Mouse (Mus musculus) thymus, adult 2 months (tissue): ENCODE measurements around the gene Igbp1b.

Source experiments
- CTCF ChIP-seq: fragments of 200-500 bp; IDR thresholded peaks from 2 replicates; pipeline ENCODE4 v1.5.1; 2012; ENCODE audit warnings: mild to moderate bottlenecking, control low read depth, low read length, moderate library complexity, borderline replicate concordance; ENCODE audit not compliant: control insufficient read depth, poor library complexity, insufficient read depth; ENCODE audit errors: extremely low read depth
- POLR2A ChIP-seq: fragments of 200-500 bp; IDR thresholded peaks from 2 replicates; pipeline ENCODE4 v1.6.1; 2012; ENCODE audit warnings: mild to moderate bottlenecking, low read length, control low read depth, moderate library complexity; ENCODE audit not compliant: control insufficient read depth, poor library complexity, insufficient read depth; ENCODE audit errors: extremely low read depth

DNA sequence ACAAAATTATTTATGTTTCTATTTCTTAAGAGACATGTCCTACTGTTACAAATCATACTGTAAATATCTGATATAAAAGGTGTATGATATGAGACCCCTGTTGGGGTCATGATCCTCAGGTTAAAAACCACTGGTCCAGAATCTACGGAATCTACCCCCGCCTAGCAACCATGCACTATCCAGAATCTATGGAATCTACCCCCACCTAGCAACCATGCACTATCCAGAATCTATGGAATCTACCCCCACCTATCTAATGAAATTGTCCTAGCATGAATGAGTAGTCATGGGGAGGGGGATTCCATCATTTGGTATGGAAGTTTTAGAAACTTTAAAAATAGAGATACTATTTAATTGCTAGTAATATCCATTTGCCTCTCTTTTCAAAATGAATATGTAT lies 12.7 kb downstream of the Igbp1b start:
- no peak for TF ChIP-seq POLR2A
- TF ChIP-seq CTCF, result no peak
